ENCODE assay signal across 8 mouse cellular contexts in the genomic region with DNA sequence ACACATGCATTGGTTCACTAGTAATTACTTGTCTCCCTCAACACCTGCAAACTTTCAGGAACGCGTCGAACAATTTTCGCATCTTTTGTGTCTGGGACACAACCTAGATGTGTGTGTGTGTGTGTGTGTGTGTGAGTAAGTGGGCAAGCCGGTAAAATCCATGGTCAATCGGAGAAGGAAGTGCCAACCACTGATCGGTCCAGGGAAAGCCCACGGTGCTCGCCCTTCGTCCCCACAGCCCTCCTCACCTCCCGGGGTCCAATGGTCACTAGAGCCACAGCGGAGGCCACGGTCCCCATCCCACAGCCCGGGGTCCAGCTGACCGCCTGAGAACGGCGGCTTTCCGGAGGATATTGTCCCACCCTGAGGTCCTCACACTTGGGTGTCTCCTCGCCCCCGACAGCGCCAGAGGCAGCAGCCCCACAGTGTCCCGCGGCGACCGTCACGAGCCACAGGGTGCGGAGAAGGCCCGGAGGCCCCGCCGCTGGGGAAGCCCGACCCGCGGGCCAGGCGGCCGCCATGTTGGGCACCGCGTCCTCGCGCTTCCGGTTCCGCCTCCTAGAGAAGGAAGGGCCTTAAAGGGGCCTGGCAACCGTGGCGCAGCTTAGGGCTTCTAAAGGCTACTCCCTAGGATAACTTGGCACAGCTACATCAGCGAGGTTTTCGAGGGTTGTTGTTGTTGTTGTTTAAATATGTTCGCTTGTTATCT. TPM values are rescaled to one million over a fixed set of nuclear protein-coding genes. Genes with fewer than 3 reads are reported as not detected.
DNase-seq lines count a peak whose midpoint lies in the region; ATAC-seq and TF ChIP-seq lines count a peak whose summit lies in the region.

Tm2d1 (minus strand) TSS at position 591 of the 709 bp plus-strand sequence.

- H3K4me3 ChIP-seq in C2C12 (ENCODE audit: insufficient read depth, poor library complexity, severe bottlenecking), result peak within 1 kb of the TSS; percentile 78
- peak within 1 kb of the TSS; percentile 97 for H3K4me3 ChIP-seq in embryonic fibroblast, embryonic 13.5 days (ENCODE audit: insufficient read depth, low read length)
- H3K4me3 ChIP-seq in kidney, embryonic 14.5 days (ENCODE audit: low read length), result peak within 1 kb of the TSS; percentile 93
- peak within 1 kb of the TSS; percentile 89 for H3K4me3 ChIP-seq in limb, embryonic 15.5 days
- H3K4me3 ChIP-seq in midbrain, postnatal 0 days (ENCODE audit: low read depth, low read length), result peak within 1 kb of the TSS; percentile 51

- DNase-seq in brain, adult 2 months (ENCODE audit: low read depth, low spot score), result peak; percentile 94
- peak; percentile 83 to 84 for DNase-seq in heart, adult 9 months (ENCODE audit: low spot score in 2 of 2)
- DNase-seq in midbrain, postnatal 0 days (ENCODE audit: low spot score), result peak; percentile 93
- peak; percentile 75 to 84 for DNase-seq in spleen, postnatal 10 days (ENCODE audit: low spot score in 2 of 2)

- H3K79me2 ChIP-seq in C2C12 (ENCODE audit: control insufficient read depth, insufficient read depth), result peaks cover 37% of the 10 kb centered on the region

- H3K9me3 ChIP-seq in kidney, embryonic 14.5 days (ENCODE audit: control insufficient read depth, low read length), result no peaks in the 10 kb centered on the region
- no peaks in the 10 kb centered on the region for H3K9me3 ChIP-seq in limb, embryonic 15.5 days
- no peaks in the 10 kb centered on the region for H3K9me3 ChIP-seq in midbrain, postnatal 0 days (ENCODE audit: low read length)

- TF ChIP-seq POLR2A in embryonic fibroblast, embryonic 13.5 days (IDR thresholded peaks at IDR 0.05; ENCODE audit: low read depth, low read length), result peak; percentile 95

- TF ChIP-seq CTCF in C2C12 (IDR thresholded peaks at IDR 0.05; ENCODE audit: control insufficient read depth, insufficient read depth, insufficient read length), result no peak
- no peak for TF ChIP-seq CTCF in embryonic fibroblast, embryonic 13.5 days (IDR thresholded peaks at IDR 0.05; ENCODE audit: borderline replicate concordance, insufficient read depth, low read length)
- TF ChIP-seq CTCF in midbrain, postnatal 0 days (IDR thresholded peaks at IDR 0.05), result no peak

- no peak within 1 kb of the TSS for H3K27ac ChIP-seq in embryonic fibroblast, embryonic 13.5 days (ENCODE audit: insufficient read depth, low read length)
- H3K27ac ChIP-seq in kidney, embryonic 14.5 days (ENCODE audit: low read depth, low read length), result peak within 1 kb of the TSS; percentile 59; the same call in 1 of the 2 replicates
- peak within 1 kb of the TSS; percentile 79 for H3K27ac ChIP-seq in limb, embryonic 15.5 days
- H3K27ac ChIP-seq in midbrain, postnatal 0 days (ENCODE audit: low read depth, low read length), result peak within 1 kb of the TSS; percentile 52

- H3K27me3 ChIP-seq in C2C12 (ENCODE audit: control insufficient read depth, insufficient read depth, insufficient read length), result no peaks in the 10 kb centered on the region
- no peaks in the 10 kb centered on the region for H3K27me3 ChIP-seq in kidney, embryonic 14.5 days (ENCODE audit: control insufficient read depth, insufficient read depth, low read length)
- H3K27me3 ChIP-seq in limb, embryonic 15.5 days, result no peaks in the 10 kb centered on the region
- no peaks in the 10 kb centered on the region for H3K27me3 ChIP-seq in midbrain, postnatal 0 days (ENCODE audit: insufficient read depth, low read length)

- H3K9ac ChIP-seq in kidney, embryonic 14.5 days (ENCODE audit: low read depth, low read length), result peak within 1 kb of the TSS; percentile 91
- H3K9ac ChIP-seq in limb, embryonic 15.5 days, result peak within 1 kb of the TSS; percentile 93
- peak within 1 kb of the TSS; percentile 75 for H3K9ac ChIP-seq in midbrain, postnatal 0 days (replicated peaks; ENCODE audit: low read length, poor library complexity, severe bottlenecking)

- no peaks in the 10 kb centered on the region for H3K4me1 ChIP-seq in embryonic fibroblast, embryonic 13.5 days (ENCODE audit: control insufficient read depth, insufficient read depth, low read length)
- peaks cover 13% of the 10 kb centered on the region for H3K4me1 ChIP-seq in kidney, embryonic 14.5 days (ENCODE audit: control insufficient read depth, insufficient read depth, low read length)
- peaks cover 8% of the 10 kb centered on the region; the same call in 1 of the 2 replicates for H3K4me1 ChIP-seq in limb, embryonic 15.5 days
- peaks cover 7% of the 10 kb centered on the region for H3K4me1 ChIP-seq in midbrain, postnatal 0 days (ENCODE audit: insufficient read depth, low read length)

- peaks cover 9% of the 10 kb centered on the region for H3K36me3 ChIP-seq in C2C12 (ENCODE audit: control insufficient read depth, insufficient read depth)
- no peaks in the 10 kb centered on the region; the same call in 1 of the 2 replicates for H3K36me3 ChIP-seq in kidney, embryonic 14.5 days (ENCODE audit: control insufficient read depth, insufficient read depth, low read length)
- peaks cover 6% of the 10 kb centered on the region for H3K36me3 ChIP-seq in limb, embryonic 15.5 days
- H3K36me3 ChIP-seq in midbrain, postnatal 0 days (ENCODE audit: insufficient read depth, low read length), result no peaks in the 10 kb centered on the region

- H3K79me3 ChIP-seq in C2C12 (ENCODE audit: low read depth), result peaks cover 14% of the 10 kb centered on the region

- under 1% methylated on average over 41 of the region's 46 CpGs for WGBS in kidney, embryonic 14.5 days
- WGBS in limb, embryonic 15.5 days, result under 1% methylated on average over 46 of the region's 46 CpGs
- under 1% methylated on average over 45 of the region's 46 CpGs for WGBS in midbrain, postnatal 0 days

- H3ac ChIP-seq in C2C12 (ENCODE audit: control insufficient read depth, insufficient read length, low read depth), result peak within 1 kb of the TSS; percentile 98

- H3K4me2 ChIP-seq in kidney, embryonic 14.5 days (replicated peaks; ENCODE audit: low read depth, low read length), result peak within 1 kb of the TSS; percentile 52
- H3K4me2 ChIP-seq in limb, embryonic 15.5 days, result peak within 1 kb of the TSS; percentile 39
- peak within 1 kb of the TSS; percentile 56 for H3K4me2 ChIP-seq in midbrain, postnatal 0 days (ENCODE audit: low read depth, low read length, poor library complexity, severe bottlenecking)

- peak; percentile 95 for ATAC-seq in kidney, embryonic 14.5 days (ENCODE audit: low FRiP score, low TSS enrichment)
- ATAC-seq in limb, embryonic 15.5 days (ENCODE audit: insufficient number of reproducible peaks, low FRiP score, low TSS enrichment, low read depth), result peak; percentile 84; the same call in 1 of the 2 replicates
- peak; percentile 95 for ATAC-seq in midbrain, postnatal 0 days (ENCODE audit: low FRiP score)

TF ChIP-seq in C2C12, 6 proteins besides CTCF, POLR2A, EP300 and RAD21:
- TF ChIP-seq MYOD1 (IDR thresholded peaks at IDR 0.05; ENCODE audit: control insufficient read depth, insufficient read length, low read depth), result no peak
- no peak for TF ChIP-seq FOSL1 (IDR thresholded peaks at IDR 0.05; ENCODE audit: insufficient read depth, low read length, poor library complexity, severe bottlenecking)
- TF ChIP-seq MAX (IDR thresholded peaks at IDR 0.05), result no peak
- TF ChIP-seq CEBPB (IDR thresholded peaks at IDR 0.05; ENCODE audit: low read depth), result no peak
- no peak for TF ChIP-seq MYOG (IDR thresholded peaks at IDR 0.05; ENCODE audit: control insufficient read depth, extremely low read depth, insufficient read length)
- no peak for TF ChIP-seq USF1 (IDR thresholded peaks at IDR 0.05; ENCODE audit: low read depth)

RNA-seq across cellular contexts. Expression of gene Tm2d1, which starts in this region (rescaled TPM):
- 24.8 TPM for polyA plus RNA-seq in C2C12 (2012; fragmentation: generic; extraction: Trizol)
- 44.9 and 60.3 TPM in 2 replicates for polyA plus RNA-seq in embryonic fibroblast, embryonic 13.5 days (2011; ENCODE audit: insufficient read length, low read depth, missing spikeins)
- polyA plus RNA-seq in kidney, embryonic 14.5 days (2014; fragmentation: Nextera tagmentation; extraction: Ambion mirVana), result 96.2 and 111 TPM in 2 replicates
- 83.4 and 87.7 TPM in 2 replicates for polyA plus RNA-seq in limb, embryonic 15.5 days (2015; fragmentation: Nextera tagmentation; extraction: Ambion mirVana)
- total RNA-seq in midbrain, postnatal 0 days (2014; rRNA removed), result 61.1 and 68.4 TPM in 2 replicates
- 159 and 170 TPM in 2 replicates for polyA plus RNA-seq in midbrain, postnatal 0 days (2015; fragmentation: Nextera tagmentation; extraction: Ambion mirVana)
